Mouse (Mus musculus): ENCODE data around the gene Tppp. TPM values are rescaled to one million over a fixed set of nuclear protein-coding genes. Genes with fewer than 3 reads are reported as not detected.

Gene Tppp
- polyA plus RNA-seq (2015; fragmentation: Nextera tagmentation; extraction: Ambion mirVana): 3.2 and 3.4 TPM in 2 replicates

DNA sequence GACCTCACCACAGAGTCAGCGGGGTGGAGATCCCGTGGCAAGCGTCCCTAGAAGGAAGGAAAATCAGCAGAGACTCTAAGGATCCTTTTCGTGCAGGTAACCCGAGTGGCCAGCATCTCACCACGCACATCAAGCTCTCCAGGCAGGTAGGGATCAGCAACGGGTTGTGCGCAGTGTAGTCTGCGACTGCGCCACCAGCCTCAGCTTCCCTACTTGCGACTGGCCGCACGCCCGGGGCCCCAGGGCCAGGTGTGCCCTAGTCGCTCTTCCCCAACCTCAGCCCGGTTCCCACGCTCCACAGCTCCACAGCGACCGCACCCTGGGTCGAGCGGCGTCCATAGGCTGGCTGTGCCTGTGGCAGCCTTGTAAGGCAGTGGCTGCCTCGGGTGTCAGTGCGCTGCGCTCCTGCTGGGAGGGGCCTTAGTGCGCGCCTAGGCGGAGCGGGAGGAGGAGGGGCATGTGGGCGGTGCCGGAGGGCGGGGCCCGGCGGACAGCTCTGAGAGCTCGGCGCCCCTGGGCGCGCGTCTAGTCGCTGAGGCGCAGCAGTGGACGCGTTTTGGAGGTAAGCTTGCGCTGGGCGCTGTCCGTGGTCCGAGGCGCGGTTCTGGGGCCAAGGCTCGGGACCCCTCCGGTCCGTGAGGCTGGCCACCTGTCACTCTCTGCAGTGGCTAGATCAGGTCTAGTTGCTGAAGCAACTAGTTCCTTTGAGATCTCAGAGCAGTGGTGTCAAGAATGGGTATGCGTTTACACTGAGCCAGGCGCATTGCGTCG is at the start of gene Tppp:
Tppp (plus strand) TSS at position 460 of the 771 bp plus-strand sequence.
- TF ChIP-seq CTCF (IDR thresholded peaks at IDR 0.05; ENCODE audit: low read depth): peak; percentile 24; the same call in 1 of the 2 replicates
- peak within 1 kb of the TSS; percentile 98 for H3K4me2 ChIP-seq (replicated peaks; ENCODE audit: low read depth)
- no peaks in the 10 kb centered on the region for H3K9me3 ChIP-seq (ENCODE audit: control insufficient read depth)
- H3K4me1 ChIP-seq (replicated peaks; ENCODE audit: control insufficient read depth, insufficient read depth, low read length): peaks cover 10% of the 10 kb centered on the region; the same call in 1 of the 2 replicates
- no peaks in the 10 kb centered on the region for H3K36me3 ChIP-seq (ENCODE audit: control insufficient read depth, insufficient read depth)
- peak within 1 kb of the TSS; percentile 64 for H3K4me3 ChIP-seq (ENCODE audit: low read depth, low read length)
- peak within 1 kb of the TSS; percentile 41; the same call in 1 of the 2 replicates for H3K27ac ChIP-seq (ENCODE audit: low read depth, low read length)
- WGBS: under 1% methylated on average over 56 of the region's 56 CpGs
- peak within 1 kb of the TSS; percentile 28 for H3K9ac ChIP-seq (ENCODE audit: low read depth, low read length)
- peak; percentile 96 for ATAC-seq
- peaks cover 10% of the 10 kb centered on the region; the same call in 1 of the 2 replicates for H3K27me3 ChIP-seq (replicated peaks; ENCODE audit: control insufficient read depth, insufficient read depth, low read length)

DNA sequence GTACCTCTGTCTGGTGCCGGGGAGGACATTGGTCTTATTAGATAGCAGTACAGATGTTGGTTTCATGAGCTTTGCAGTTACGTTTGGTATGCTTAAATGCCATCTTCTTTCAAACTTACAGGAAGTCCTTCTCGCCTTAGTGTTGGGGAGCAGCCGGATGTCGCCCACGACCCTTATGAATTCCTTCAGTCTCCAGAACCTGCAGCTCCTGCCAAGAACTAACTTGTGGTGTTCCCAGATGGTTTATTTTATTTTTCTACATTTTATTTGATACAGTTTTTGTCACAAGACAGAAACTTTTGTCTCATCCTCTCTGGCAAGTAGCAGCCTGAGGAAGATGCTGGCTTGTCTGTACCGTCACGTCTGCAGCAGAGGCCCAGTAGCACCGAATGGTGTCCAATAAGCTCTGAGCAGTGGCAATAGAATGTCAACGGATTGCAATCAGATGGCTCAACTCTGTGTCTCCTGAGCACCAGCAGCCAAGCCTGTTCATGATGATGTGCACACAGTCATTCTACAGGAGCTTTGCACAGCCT is 49.0 kb upstream of the Tppp start:
- H3K9me3 ChIP-seq (ENCODE audit: control insufficient read depth): no peaks in the 10 kb centered on the region
- H3K9ac ChIP-seq (ENCODE audit: low read depth, low read length): no peak overlapping the region
- H3K36me3 ChIP-seq (ENCODE audit: control insufficient read depth, insufficient read depth): peaks cover 56% of the 10 kb centered on the region
- H3K4me3 ChIP-seq (ENCODE audit: low read depth, low read length): no peak overlapping the region
- 86% methylated on average over 10 of the region's 10 CpGs for WGBS
- TF ChIP-seq CTCF (IDR thresholded peaks at IDR 0.05; ENCODE audit: low read depth): no peak
- no peak for ATAC-seq
- H3K27ac ChIP-seq (ENCODE audit: low read depth, low read length): no peak overlapping the region
- H3K27me3 ChIP-seq (replicated peaks; ENCODE audit: control insufficient read depth, insufficient read depth, low read length): no peaks in the 10 kb centered on the region
- no peak overlapping the region for H3K4me2 ChIP-seq (replicated peaks; ENCODE audit: low read depth)
- H3K4me1 ChIP-seq (replicated peaks; ENCODE audit: control insufficient read depth, insufficient read depth, low read length): no peaks in the 10 kb centered on the region

DNA sequence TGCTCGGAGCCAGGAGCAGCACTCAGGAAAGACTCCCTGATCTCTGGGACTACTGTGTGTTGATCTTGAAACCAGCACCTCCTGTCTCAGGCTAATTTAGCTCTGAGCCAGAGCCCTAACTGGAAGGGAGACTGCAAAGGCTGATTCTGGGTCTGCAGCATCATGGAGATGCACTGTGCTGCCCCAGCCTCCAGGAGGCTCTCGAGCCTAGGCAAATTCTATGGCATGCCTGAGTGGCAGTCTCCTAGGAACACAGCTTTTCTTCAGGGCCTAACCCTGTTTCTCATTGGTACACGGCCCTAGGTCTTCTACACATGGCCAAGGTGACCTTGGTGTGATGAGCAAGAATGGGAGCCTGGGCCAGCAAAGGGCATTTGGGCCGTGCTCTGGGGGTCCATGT is 48.0 kb upstream of the Tppp start:
- Histone ChIP-seq H3K9ac (ENCODE audit: low read depth, low read length) (no peak overlapping the region), H3K4me2 (replicated peaks; ENCODE audit: low read depth) (no peak overlapping the region), H3K27me3 (replicated peaks; ENCODE audit: control insufficient read depth, insufficient read depth, low read length) (no peaks in the 10 kb centered on the region), H3K36me3 (ENCODE audit: control insufficient read depth, insufficient read depth) (peaks cover 47% of the 10 kb centered on the region), H3K4me1 (replicated peaks; ENCODE audit: control insufficient read depth, insufficient read depth, low read length) (no peaks in the 10 kb centered on the region), H3K4me3 (ENCODE audit: low read depth, low read length) (no peak overlapping the region), H3K9me3 (ENCODE audit: control insufficient read depth) (no peaks in the 10 kb centered on the region), H3K27ac (ENCODE audit: low read depth, low read length) (no peak overlapping the region)
- TF ChIP-seq CTCF (IDR thresholded peaks at IDR 0.05; ENCODE audit: low read depth): peak; percentile 56
- 88% methylated on average over 4 of the region's 4 CpGs for WGBS
- ATAC-seq: no peak

- H3K4me3 ChIP-seq (ENCODE audit: low read depth, low read length): no peak within 1 kb of the TSS
- no peak within 1 kb of the TSS for H3K4me2 ChIP-seq (replicated peaks; ENCODE audit: low read depth)
- no peak for ATAC-seq
- H3K27ac ChIP-seq (ENCODE audit: low read depth, low read length): no peak within 1 kb of the TSS
- 82% methylated on average over 5 of the region's 5 CpGs for WGBS
- no peaks in the 10 kb centered on the region for H3K9me3 ChIP-seq (ENCODE audit: control insufficient read depth)
- H3K9ac ChIP-seq (ENCODE audit: low read depth, low read length): no peak within 1 kb of the TSS
- peaks cover 29% of the 10 kb centered on the region for H3K36me3 ChIP-seq (ENCODE audit: control insufficient read depth, insufficient read depth)
- H3K27me3 ChIP-seq (replicated peaks; ENCODE audit: control insufficient read depth, insufficient read depth, low read length): no peaks in the 10 kb centered on the region
- no peak for TF ChIP-seq CTCF (IDR thresholded peaks at IDR 0.05; ENCODE audit: low read depth)
- H3K4me1 ChIP-seq (replicated peaks; ENCODE audit: control insufficient read depth, insufficient read depth, low read length): no peaks in the 10 kb centered on the region
Measured at GRCm38 (mm10) chr13:73963551-73963950, 45.7 kb upstream of the Tppp start, which contains the start of gene Zdhhc11. Zdhhc11 (plus strand) TSS chr13:73963851.

- 16% methylated on average over 12 of the region's 12 CpGs for WGBS
- Histone ChIP-seq H3K27me3 (replicated peaks; ENCODE audit: control insufficient read depth, insufficient read depth, low read length) (no peaks in the 10 kb centered on the region), H3K36me3 (ENCODE audit: control insufficient read depth, insufficient read depth) (no peaks in the 10 kb centered on the region), H3K9me3 (ENCODE audit: control insufficient read depth) (no peaks in the 10 kb centered on the region), H3K9ac (ENCODE audit: low read depth, low read length) (no peak overlapping the region), H3K4me2 (replicated peaks; ENCODE audit: low read depth) (peak overlapping the region; percentile 61), H3K27ac (ENCODE audit: low read depth, low read length) (peak overlapping the region; percentile 57), H3K4me3 (ENCODE audit: low read depth, low read length) (peak overlapping the region; percentile 18; the same call in 1 of the 2 replicates), H3K4me1 (replicated peaks; ENCODE audit: control insufficient read depth, insufficient read depth, low read length) (peaks cover 11% of the 10 kb centered on the region)
- peak; percentile 98 for TF ChIP-seq CTCF (IDR thresholded peaks at IDR 0.05; ENCODE audit: low read depth)
- ATAC-seq: peak; percentile 95
Measured at GRCm38 (mm10) chr13:73970545-73971448, 38.4 kb upstream of the Tppp start.

DNA sequence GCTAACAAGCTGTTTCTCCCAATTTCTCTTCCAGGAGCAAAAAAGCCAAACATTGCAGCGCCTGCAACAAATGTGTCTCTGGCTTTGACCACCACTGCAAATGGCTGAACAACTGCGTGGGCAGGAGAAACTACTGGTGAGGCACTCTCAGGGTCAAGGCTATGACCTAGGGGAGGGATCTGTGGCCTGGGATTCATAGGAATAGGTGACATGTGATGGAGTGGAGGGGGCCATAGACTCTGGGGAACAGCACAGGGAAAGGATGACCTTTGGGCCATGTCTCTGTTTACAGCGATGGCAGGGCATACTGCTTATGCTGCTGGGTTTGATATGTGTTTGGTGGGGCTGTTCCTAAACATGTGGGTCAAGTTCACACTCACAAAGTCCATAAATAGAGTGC is 34.7 kb upstream of the Tppp start:
- H3K27ac ChIP-seq (ENCODE audit: low read depth, low read length): no peak overlapping the region
- ATAC-seq: no peak
- no peak overlapping the region for H3K4me3 ChIP-seq (ENCODE audit: low read depth, low read length)
- peaks cover 11% of the 10 kb centered on the region for H3K4me1 ChIP-seq (replicated peaks; ENCODE audit: control insufficient read depth, insufficient read depth, low read length)
- H3K27me3 ChIP-seq (replicated peaks; ENCODE audit: control insufficient read depth, insufficient read depth, low read length): no peaks in the 10 kb centered on the region
- no peaks in the 10 kb centered on the region for H3K36me3 ChIP-seq (ENCODE audit: control insufficient read depth, insufficient read depth)
- H3K4me2 ChIP-seq (replicated peaks; ENCODE audit: low read depth): no peak overlapping the region
- TF ChIP-seq CTCF (IDR thresholded peaks at IDR 0.05; ENCODE audit: low read depth): no peak
- no peak overlapping the region for H3K9ac ChIP-seq (ENCODE audit: low read depth, low read length)
- no peaks in the 10 kb centered on the region for H3K9me3 ChIP-seq (ENCODE audit: control insufficient read depth)
- 89% methylated on average over 3 of the region's 3 CpGs for WGBS
